Mouse (Mus musculus): ENCODE data around the gene Gm13090.

Gene Gm13090

DNA sequence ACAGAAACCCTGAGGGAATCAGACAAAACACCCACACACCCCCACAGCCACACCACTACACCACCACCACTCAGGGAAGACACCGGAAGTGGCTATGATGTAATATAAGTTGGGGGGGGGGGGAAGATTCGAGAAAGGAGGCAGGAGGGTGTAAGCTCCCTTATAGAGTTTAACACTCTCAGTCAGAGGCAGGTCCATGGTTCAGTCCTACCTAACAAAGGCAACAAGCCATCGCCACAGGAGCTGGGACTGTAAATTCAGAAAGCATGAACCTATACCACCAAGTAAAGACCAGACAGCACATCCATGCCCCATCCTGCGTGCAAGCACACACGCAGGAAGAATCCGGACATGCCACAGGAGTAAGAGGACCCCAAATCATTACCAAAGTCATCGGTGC lies at the start of gene Gm13090:
Gm13090 (plus strand) TSS at position 301 of the 400 bp plus-strand sequence.
- no peak for DNase-seq (ENCODE audit: low read depth)

- DNase-seq (ENCODE audit: low read depth): no peak
These were observed 47.9 kb upstream of the Gm13090 start for GRCm38 (mm10) chr4:151041506-151041905.

DNA sequence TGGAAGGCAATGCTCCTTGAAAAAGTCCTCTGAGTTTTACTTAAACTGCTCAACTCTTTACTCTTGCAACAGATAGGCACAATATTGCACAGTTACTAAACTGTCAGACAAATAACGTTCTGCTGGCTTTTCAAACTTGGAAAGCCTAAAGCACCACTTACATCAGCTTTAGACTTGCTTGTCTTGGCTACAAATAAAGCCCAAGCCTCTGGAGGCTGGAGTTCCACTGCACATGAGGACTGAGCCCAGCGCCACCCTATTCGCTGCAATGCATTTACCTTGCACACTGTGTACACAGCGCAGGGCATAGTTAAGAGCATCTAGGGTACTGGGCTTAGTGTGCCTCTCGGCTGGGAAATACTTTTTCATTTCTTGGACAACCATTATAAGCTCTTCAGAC lies 46.1 kb upstream of the Gm13090 start:
- no peak for DNase-seq (ENCODE audit: low read depth)

DNA sequence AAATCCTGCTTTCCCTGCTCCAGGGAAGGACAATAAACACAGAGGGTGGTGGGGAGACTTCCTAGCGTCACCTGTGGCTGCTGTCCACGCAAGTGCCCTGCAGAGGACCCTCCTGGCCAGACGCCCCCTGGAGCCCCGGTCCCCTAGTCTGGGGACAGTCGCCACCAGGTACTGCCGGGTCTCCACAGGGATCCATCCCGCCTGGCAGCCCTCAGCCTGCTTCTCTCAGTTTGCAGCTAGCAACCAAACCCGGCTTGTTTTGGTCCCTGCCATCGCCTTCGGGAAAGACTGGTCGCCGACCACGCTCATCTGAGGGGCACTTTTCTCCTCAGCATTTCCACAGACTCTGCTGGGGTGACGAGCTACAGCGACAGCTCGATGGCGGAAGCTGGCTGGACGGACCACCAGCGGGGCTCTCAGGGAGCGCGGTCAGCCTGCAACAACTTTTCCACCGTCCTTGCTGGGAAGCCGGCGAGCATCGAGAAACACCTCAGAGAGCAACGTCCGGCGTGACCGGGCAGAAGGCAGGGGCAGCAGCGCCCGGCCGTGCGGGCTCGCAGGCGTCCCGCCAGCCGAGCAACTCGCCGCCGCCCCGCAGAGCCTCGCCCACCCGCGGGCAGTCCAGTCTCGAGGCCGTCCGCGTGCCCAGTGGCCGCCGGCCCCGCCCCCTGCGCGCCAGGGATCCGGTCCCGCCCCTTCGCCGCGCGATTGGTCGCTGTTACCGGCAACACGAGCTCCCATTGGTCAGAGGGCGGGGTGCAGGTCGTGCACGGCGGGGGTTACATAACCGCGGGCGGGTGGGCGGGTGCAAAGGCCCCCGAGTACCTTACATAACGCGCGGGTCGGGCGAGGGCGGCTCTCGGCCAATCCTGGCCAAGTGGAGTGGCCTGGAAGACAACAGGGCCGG lies 45.1 kb upstream of the Gm13090 start, which contains the start of gene Per3:
Per3 (minus strand) TSS at position 629 of the 907 bp plus-strand sequence.
- DNase-seq (ENCODE audit: low read depth): peak; percentile 82

DNA sequence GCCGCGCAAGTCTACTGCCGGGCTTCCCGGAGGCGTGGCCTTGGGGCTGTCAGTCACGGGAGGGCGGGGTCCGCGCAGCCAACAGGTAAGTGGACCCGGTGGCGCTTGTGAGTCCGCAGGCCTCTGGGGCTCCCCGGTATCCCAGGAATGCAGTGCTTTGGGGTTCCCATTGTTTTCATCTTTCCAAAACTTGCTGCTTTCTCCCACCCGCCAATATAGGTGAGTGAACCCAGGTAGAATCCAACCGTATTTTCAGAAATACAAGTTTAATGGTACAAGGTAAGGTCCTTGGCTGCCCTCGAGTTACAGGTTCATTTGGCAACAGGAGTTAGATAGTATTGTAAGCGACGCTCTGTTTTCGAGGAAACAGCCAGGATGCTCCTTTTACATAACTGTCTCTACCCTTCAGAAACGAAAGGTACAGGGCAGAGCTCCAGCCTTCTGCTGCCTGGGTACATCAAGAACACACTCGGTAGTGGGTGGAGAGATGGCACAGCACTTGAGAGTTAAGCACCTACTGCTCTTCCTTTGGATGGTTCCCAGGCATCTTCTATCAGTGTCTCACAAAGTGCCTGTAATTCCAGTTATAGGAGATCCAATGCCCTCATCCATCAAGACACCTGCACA lies 44.3 kb upstream of the Gm13090 start:
- no peak for DNase-seq (ENCODE audit: low read depth)

DNA sequence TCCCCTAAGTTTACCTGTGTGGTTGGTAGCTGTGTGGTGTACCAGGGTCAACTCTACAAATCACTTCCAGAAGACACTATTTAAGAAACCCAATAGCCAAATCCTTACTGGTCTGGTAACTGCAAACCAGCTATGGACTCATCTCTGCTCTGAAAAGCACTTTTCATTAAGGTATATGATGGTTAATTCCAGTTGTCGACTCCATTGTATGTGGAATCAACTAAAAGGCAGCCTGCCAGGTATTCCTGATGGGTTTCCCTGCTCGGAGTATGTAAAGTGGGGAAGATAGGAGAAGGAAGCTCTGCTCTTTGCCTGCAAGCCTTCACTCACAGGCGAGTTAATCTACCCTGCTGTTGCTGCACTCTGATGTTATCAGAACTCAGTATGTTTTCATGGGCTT lies 42.8 kb upstream of the Gm13090 start:
- DNase-seq (ENCODE audit: low read depth): no peak

- DNase-seq (ENCODE audit: low read depth): no peak
These were observed 38.2 kb upstream of the Gm13090 start for GRCm38 (mm10) chr4:151051162-151051561.

GRCm38 (mm10) chr4:151057347-151058321 lies 31.7 kb upstream of the Gm13090 start, which contains the start of gene Vamp3:
Gene Vamp3, minus strand, starts transcription at chr4:151057963.
- peak; percentile 97 for DNase-seq (ENCODE audit: low read depth)

- DNase-seq (ENCODE audit: low read depth): no peak
These were observed 30.7 kb upstream of the Gm13090 start for GRCm38 (mm10) chr4:151058634-151059033.

- DNase-seq (ENCODE audit: low read depth): no peak
These were observed 29.8 kb upstream of the Gm13090 start for GRCm38 (mm10) chr4:151059566-151059965.

GRCm38 (mm10) chr4:151068751-151069150 lies 20.6 kb upstream of the Gm13090 start:
- no peak for DNase-seq (ENCODE audit: low read depth)

DNA sequence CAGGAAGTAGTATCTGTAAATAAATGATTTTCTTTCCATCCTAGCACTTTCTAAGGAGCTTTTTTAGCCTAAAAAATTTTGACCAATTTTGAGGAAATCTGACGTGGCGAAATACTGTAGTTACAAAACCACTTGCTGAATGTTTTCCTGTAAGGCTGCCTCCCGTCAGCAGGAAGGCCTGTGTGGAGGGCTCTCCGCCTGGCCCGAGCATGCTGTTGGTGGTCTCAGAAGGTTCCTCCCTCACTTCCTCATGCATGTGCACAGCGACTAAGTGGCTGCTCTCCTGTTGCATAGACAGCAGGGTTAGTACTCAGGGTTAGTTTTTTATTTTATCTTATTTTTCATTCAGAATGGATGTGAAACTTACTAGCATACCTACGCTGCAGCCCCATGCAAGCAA lies 18.4 kb upstream of the Gm13090 start:
- DNase-seq (ENCODE audit: low read depth): no peak

DNA sequence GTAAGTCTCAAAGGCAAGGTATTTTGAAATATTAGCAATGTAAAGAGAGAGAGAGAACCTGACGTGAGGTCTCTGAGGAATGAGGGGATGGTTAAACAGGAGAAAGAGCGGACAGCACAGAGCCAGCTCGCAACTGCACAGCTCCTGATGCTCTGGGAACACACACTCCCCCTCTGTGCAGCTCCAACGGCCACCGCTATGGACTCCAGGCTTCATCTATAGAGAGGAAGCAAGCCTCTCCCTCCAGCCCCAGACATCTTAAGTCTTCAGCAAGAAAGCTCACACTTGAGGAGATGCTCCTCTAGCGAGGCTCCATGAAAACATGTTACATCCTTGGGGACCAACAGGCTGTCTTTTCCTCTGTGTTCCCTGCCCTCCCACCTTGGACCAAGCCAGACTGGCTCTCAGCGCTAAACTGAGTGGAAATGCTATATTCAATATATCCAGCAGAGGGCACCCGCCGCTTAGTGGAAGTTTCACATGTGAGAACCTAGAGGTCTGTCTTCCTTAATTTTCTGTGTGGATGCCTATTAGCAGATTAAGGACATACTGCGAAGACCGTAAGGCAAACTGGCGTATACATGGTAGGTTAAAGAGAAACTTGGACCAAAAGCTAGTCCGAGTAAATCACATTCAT lies 16.1 kb upstream of the Gm13090 start:
- DNase-seq (ENCODE audit: low read depth): peak; percentile 27

DNA sequence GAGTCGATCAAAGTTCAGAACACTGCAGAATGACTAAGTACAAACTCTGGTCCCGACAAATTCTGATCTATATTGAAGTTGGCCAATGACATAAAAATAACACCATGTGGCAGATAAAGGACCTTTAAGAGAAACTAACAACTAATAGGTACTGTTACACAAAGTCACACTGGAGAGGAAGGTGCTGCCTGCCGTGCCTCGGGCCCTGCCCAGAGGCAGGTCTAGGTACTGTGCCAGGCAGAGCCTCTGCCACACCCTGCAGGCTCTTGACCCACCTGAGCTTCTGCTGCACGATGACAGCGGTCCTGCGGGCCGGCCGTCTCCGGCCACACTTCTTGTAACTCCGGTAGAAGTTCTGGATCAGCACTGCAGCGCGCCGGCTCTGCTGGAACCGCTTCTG lies 14.6 kb upstream of the Gm13090 start:
- DNase-seq (ENCODE audit: low read depth): no peak

DNA sequence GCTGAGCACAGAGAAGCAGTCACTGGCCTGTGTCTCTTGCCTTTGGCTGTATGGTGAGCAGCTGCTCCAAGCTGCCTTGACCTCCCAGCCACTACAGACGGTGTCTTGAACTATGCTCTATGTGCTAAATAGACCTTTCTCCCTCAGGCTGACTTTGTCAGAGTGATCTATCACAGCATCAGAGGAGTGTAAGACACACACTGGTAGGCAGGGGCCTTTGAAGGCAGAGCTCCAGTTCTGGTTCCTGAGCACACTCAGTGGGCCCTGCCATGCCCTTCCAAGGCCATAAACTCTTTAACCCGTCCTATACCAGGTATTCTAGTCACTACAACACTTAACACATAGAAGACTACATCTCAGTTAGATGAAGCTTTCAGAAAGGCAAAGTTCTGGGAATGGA lies 8.0 kb upstream of the Gm13090 start:
- no peak for DNase-seq (ENCODE audit: low read depth)

- no peak for DNase-seq (ENCODE audit: low read depth)
These were observed 7.4 kb upstream of the Gm13090 start for GRCm38 (mm10) chr4:151081977-151082376.

GRCm38 (mm10) chr4:151083027-151083426 lies 6.3 kb upstream of the Gm13090 start:
- no peak for DNase-seq (ENCODE audit: low read depth)

DNA sequence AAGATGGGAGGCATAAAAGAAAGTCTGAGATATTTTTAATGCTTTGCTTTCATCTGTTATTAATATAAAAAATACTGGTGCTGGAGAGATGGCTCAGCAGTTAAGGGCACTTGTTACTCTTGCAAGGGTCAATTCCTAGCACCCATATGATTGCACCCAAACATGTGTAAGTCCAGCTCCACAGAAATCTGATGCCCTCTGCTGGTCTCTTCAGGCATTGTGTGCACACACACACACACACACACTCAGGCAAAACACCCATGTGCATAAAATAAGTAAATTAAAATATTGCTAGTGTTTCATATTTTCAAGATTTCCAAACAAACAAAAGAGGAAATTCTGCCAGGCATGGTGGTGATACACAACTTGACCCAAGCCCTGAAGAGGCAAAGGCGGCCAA lies 2.0 kb upstream of the Gm13090 start:
- no peak for DNase-seq (ENCODE audit: low read depth)

GRCm38 (mm10) chr4:151088819-151089218 lies 551 bp upstream of the Gm13090 start:
- no peak for DNase-seq (ENCODE audit: low read depth)

GRCm38 (mm10) chr4:151095207-151095606 lies 5.8 kb downstream of the Gm13090 start:
- DNase-seq (ENCODE audit: low read depth): peak; percentile 9

DNA sequence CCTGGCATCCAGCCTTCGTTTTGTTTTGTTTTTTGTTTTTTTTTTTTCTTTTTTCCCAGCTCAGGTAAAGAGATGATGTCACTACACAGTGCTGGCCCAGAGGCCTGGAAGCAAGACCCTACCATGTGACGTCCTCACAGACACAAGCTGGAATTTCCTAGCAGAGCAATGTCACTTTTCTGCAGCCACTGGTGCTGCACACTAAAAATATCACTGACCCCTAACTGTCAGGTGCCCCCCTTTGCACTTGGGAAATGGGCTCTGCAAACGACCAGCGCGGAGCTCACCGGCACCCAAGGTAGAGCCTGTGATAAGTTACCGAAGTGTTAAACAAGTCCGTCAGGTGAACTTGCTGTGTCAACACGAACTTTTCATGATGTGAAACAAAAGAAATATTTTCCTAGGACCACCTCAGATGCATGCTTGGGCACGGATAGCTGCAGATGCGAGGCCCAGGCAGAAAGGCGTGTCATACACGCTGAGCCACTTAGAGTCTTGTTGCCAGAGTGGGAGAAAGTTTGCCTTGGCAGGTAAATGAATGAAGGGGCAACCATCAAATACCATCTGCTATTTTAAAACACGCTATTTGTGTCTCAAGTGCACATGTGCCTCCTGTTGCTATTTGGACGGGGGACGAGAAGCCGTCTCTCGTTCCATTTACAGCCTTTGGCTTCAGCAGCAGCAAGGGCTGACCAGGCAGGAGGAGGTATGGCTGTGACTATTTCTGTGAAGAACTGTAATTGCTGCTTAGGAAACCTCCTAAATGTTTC lies 7.1 kb downstream of the Gm13090 start:
- no peak for DNase-seq (ENCODE audit: low read depth)

All from c-Kit-positive CD71-positive TER-119-negative erythroid progenitor cells, embryonic 14.5 days (primary cell).